Mouse (Mus musculus) retina, postnatal 1 day (tissue): ENCODE data around the gene Zbtb42.

Source experiments
- DNase-seq: peaks from one replicate; pipeline ENCODE4 v3.0.0-alpha.2; 2012

Gene Zbtb42

GRCm38 (mm10) chr12:112663303-112663702 lies 15.3 kb upstream of the Zbtb42 start:
- DNase-seq = no peak

GRCm38 (mm10) chr12:112663716-112664115 lies 14.9 kb upstream of the Zbtb42 start:
- no peak for DNase-seq

DNA sequence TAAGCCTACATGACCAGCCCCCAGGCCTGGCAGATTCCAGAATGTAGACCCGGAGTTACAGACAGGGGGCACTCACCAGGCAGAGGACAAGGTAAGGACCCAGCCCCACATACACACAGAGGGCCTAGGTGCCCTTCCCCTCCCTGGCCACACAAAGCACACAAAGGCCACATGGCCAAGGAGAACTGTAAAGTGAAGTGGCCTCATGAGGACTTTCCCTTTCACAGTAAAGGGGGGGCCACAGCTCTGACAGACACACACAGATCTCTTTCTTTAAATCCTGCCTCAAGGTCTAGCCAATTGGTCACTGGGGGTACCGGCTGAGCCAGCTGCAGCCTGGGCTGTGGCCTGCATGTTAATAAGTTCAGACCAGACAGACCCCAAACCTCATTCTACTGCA lies 14.5 kb upstream of the Zbtb42 start:
- peak; percentile 41 for DNase-seq

DNA sequence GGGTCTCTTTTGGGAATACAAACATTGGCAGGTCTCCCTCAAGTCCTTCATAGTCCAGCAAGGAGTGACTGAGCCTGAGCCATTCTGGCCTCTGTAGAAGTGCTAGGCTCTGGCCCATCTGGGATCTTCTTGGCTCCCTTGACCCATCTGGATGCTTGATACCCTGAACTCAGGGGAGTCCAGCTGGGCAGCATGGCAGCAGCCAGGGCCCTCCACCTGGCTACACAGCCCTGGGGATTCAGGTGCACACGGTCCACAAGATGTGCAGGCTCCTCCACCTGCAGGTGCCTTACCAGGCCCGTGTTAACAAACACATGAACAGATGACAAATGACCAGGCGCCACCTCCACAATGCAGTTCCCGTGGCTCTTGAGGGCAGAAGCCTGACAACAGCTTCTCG lies 14.0 kb upstream of the Zbtb42 start:
- DNase-seq = no peak

DNA sequence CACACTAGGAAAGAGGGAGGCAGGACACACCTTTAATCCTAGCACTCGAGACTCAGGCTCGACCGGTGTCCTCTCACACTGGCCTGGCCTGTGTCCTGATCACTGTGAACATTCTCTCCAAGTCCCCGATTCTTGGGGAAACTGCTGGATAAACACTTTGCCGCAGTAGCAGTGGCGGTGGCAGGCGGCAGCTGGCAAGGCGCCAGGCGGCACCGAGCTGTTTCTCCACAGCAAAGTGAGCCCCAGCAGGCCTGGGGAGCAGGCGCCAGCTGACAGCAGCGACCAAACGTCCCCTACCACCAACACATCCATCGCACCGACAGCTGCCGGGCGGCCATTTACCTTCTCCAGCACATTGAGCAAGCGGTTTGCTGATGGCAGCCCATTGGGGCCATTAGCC lies 13.2 kb upstream of the Zbtb42 start:
- DNase-seq = peak; percentile 78

DNA sequence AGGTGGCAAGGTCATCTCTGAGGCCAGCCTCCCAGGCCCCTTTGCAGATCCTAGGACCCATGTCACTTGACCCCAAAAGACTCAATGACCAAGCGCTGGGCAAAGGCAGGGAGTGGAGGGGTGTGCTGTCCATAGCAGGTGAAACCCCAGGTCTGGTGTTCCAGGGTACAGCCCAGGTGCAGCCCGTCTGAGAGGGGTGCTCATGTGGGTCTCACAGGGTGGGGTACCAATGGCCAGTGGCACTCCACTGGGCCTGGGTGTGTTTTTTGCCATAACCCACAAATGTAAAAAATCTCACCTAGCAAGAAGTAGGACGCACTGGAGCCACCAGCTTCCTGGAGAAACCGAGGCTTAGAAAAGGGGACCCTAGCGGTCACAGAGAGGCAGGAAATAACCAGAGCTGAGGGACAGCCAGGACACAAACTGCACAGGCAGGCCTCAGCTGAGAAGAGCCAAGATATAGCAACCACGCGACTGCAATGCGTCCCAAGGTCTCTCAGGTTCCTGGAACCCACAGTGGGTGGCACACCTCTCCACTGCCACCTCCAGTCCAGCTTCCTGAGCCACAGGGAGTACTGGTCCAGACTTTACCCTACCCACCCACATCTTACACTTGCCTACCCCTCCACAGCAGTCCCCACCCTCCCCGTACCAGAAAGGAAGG lies 12.6 kb upstream of the Zbtb42 start:
- DNase-seq = no peak

DNA sequence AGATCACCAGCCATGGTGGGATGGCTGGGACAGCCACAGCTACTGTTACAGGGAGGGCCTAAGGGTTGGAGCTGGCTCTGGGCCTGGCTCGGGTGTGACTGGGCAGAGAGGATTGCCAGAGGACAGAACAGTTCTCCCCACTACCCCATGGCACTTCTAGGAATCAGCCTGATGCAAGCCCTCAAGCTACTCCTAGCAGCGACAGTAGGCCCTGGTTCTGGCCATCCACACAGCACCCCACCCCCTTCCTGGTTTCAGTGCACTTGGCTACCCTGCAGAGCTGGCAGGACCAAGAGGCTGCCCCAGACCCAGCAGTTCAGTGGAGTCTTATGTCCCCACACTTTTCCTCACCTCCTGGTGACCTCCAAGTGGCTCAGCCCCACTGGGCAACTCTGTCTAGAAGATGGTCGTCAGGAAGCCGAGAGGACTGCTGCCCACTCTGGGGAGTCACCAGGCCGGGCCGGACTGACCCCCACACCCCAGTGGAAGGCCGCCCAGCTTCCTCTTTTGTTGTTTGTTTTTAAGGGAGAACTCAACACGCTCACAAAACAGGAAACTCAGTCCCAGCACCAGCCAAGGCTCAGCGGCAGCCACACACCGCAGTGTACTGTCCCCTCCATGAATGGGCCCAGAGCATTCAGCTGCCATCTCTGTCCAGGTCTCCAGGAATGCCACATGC lies 10.9 kb upstream of the Zbtb42 start:
- no peak for DNase-seq

GRCm38 (mm10) chr12:112670718-112671393 lies 7.8 kb upstream of the Zbtb42 start:
- DNase-seq = peak; percentile 70

GRCm38 (mm10) chr12:112671891-112672290 lies 6.7 kb upstream of the Zbtb42 start:
- DNase-seq = peak; percentile 50

- DNase-seq = peak; percentile 75
These were observed 5.7 kb upstream of the Zbtb42 start for GRCm38 (mm10) chr12:112672744-112673575.

DNA sequence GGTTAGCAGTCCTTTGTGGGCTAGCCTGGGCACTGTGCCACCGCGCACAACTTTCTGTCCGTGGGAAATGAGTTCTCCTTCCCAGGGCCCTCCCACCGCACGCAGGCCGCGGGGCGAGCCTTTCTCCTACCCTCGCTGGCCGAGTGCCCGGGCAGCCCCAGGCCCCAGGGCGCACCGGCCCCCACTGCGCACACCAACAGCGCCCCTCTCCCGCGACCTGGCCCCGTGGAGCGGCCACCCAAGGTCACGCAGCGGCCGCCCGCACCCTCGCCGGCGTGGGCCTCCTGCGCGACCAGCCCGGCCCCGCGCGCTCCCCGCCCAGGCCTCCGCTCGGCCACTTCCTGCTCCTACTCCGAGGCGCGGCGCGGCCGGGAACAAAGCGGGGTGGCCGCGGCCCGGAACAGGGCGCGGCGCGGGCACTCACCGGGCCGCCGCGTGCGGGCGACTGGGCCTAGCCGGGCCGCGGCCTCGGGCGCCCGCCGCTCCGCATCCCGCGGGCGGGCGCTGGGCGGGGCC lies 5.0 kb upstream of the Zbtb42 start:
- DNase-seq = peak; percentile 69

DNA sequence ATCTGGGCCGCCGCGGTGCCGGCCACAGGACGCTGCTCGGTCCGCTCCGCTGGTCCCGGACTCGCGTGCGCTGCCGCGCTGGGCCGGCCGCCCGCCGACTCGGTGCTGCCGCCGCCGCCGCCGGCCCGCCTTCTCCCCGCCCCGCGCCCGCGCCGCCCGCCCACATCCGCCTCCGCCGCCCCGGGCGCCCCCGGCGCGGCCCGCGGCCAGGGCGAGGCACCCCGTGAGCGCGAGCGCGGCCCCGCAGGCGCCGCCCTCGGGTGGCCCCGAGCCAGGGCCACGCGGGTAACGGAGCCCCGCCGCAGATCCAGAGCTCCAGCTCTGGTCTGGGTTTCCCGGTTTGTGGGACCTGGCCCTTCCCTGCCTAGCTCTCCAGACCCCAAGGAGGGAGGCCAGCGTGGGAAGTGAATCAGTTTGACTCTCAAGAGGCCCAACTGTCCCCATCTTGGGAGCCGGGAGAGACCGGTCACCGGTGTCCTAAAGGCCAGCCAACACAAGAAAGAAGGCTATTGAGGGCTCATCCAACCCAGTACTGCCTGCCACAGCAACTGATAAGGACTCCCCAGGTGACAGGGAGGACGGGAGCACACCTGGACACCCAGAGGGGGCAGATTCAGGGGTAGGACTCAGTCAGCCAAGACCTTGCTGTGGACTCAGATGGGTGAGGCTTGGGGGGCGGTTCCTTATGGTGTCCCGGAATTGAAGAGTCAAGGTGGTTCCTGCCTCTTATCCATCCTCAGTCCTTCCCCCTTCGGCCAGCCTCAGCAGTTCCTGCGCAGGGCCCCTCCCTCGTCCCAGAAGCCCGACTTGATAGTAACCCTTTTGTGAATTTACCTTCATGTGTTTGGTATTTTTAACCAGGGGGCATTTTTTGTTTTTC lies 4.3 kb upstream of the Zbtb42 start, which contains the start of gene Akt1:
Gene Akt1, minus strand, starts transcription at position 753 of the 880 bp plus-strand sequence.
- peak; percentile 63 for DNase-seq

- peak; percentile 94 for DNase-seq
These were observed 3.2 kb upstream of the Zbtb42 start for GRCm38 (mm10) chr12:112675245-112676035.

DNA sequence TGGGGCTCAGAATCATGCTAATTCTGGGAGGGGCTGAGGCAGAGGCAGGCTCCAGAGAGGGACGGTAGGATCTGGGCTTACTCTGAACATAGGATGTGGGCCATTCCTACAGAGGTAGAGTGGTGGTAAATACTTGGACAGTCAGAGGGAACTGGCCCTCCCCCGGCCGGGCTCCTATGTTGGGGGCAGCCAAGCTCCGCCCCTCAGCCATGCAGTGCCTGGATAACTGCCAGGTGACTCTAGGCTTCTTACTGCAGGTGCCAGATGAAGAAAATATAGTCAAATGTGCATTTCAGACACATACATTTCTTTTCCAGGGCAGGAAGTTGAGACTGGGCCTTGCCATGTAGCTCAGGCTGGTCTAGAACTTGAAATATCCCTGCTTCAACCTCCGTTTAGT lies 1.6 kb upstream of the Zbtb42 start:
- DNase-seq = no peak

GRCm38 (mm10) chr12:112677943-112678554 lies 579 bp upstream of the Zbtb42 start:
- peak; percentile 52 for DNase-seq

- no peak for DNase-seq
These were observed 684 bp downstream of the Zbtb42 start for GRCm38 (mm10) chr12:112679027-112679996.

- no peak for DNase-seq
These were observed 4.7 kb downstream of the Zbtb42 start for GRCm38 (mm10) chr12:112683351-112683750.

GRCm38 (mm10) chr12:112688458-112688857 lies 9.8 kb downstream of the Zbtb42 start:
- no peak for DNase-seq
